Mouse (Mus musculus) lung, postnatal 36 days (tissue): ENCODE measurements around the gene Ppm1l.

ENCODE experiments used
- DNase-seq: peaks from one replicate; pipeline ENCODE4 v3.0.0; 2022; ENCODE audit warnings: mixed read lengths

Ppm1l gene

GRCm38 (mm10) chr3:69316391-69317195 lies at the start of gene Ppm1l:
Gene Ppm1l, plus strand, starts transcription at chr3:69316861.
- peak; percentile 92 for DNase-seq

- no peak for DNase-seq
Measured at GRCm38 (mm10) chr3:69271812-69272211, 44.8 kb upstream of the Ppm1l start.

- no peak for DNase-seq
Measured at GRCm38 (mm10) chr3:69274018-69274663, 42.5 kb upstream of the Ppm1l start.

DNA sequence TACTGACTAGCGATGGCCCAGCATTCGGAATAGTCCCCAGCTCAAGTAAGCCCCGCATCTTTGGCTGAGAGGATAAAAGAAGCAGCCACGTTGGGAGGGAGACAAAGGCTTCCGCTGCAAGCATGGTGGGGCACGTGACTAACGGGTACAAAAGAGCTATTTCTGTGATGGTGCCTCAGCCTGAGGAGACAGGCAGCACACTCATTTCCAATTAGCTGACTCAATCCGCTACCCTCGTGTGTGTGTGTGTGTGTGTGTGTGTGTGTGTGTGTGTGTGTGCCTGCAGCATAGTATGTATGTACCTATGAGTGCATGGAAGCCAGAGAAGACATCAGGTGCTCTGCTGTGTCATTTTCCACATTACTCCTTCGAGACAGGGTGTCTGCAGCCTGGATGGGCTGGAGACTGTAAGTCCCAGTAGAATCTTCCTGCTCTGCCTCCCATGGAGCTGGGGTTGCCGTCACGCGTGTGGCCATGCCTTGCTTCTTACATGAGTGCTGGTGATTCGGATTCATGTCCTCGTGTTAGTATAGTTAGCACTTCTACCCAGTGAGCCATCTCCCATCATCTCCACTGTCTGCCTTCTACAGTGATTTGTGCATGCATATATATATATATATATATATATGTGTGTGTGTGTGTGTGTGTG lies 41.9 kb upstream of the Ppm1l start:
- no peak for DNase-seq

DNA sequence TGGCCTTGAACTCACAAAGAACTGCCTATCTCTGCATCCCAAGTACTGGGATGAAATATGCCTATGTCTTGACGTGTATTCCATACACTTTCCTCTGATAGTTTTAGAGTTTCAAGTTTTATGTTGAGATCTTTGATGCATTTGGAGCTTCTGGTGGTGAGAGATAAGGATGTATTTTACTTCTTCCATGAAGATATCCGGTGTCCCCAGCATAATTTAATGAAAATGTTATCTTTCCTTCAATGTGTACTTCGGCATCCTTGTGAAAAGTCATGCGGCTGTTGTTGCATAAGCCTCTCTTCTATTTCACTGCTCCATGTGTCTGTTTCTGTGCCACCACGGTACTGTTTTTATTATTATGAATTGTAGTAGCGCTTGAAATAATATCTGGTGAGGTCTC lies 38.0 kb upstream of the Ppm1l start:
- no peak for DNase-seq

GRCm38 (mm10) chr3:69282406-69282805 lies 34.3 kb upstream of the Ppm1l start:
- DNase-seq, result no peak

- no peak for DNase-seq
Measured at GRCm38 (mm10) chr3:69283085-69283847, 33.4 kb upstream of the Ppm1l start.

- peak; percentile 18 for DNase-seq
Measured at GRCm38 (mm10) chr3:69289833-69290232, 26.8 kb upstream of the Ppm1l start.

GRCm38 (mm10) chr3:69290294-69290693 lies 26.4 kb upstream of the Ppm1l start:
- DNase-seq, result peak; percentile 64

DNA sequence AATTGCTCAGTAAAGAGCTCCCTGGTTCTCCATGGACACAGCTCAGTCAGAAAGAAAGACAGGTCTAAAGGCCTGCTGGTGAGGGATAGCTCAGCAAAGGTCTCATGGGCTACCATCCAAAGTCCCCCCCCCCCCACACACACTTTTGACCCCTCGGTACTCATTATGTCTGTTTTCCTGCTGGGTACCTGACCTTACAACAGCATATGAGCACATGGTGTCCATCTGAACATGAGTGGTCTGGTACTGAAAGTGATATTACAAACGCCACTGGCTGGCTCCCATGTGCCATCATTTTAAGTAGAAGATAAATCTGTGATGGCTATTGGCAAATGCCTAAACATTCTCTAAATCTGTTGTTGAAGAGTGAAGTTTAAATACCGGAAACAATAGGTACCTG lies 25.8 kb upstream of the Ppm1l start:
- DNase-seq, result no peak

DNA sequence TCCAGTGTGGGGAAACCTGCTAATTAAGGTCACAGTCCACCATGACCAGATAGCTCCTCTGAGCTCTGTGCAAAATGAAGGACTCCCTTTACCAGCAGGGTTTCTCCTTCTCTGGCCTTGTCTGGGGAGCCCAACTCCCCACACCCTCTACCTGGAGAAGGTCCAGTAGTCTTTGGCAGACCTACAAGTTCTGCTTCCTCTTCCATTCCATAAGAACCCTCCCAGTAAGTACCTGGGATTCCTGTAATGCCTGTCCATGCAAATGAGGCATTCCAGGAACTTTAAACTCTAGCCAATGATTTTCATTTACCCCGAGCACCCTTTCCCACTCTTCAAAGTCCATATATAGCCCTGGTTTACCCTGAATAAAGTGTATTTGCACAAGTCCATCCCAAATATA lies 24.0 kb upstream of the Ppm1l start:
- DNase-seq, result peak; percentile 70

- peak; percentile 24 for DNase-seq
Measured at GRCm38 (mm10) chr3:69296270-69296669, 20.4 kb upstream of the Ppm1l start.

GRCm38 (mm10) chr3:69300121-69300520 lies 16.5 kb upstream of the Ppm1l start:
- no peak for DNase-seq

- DNase-seq, result peak; percentile 9
Measured at GRCm38 (mm10) chr3:69315810-69316390, 761 bp upstream of the Ppm1l start.

DNA sequence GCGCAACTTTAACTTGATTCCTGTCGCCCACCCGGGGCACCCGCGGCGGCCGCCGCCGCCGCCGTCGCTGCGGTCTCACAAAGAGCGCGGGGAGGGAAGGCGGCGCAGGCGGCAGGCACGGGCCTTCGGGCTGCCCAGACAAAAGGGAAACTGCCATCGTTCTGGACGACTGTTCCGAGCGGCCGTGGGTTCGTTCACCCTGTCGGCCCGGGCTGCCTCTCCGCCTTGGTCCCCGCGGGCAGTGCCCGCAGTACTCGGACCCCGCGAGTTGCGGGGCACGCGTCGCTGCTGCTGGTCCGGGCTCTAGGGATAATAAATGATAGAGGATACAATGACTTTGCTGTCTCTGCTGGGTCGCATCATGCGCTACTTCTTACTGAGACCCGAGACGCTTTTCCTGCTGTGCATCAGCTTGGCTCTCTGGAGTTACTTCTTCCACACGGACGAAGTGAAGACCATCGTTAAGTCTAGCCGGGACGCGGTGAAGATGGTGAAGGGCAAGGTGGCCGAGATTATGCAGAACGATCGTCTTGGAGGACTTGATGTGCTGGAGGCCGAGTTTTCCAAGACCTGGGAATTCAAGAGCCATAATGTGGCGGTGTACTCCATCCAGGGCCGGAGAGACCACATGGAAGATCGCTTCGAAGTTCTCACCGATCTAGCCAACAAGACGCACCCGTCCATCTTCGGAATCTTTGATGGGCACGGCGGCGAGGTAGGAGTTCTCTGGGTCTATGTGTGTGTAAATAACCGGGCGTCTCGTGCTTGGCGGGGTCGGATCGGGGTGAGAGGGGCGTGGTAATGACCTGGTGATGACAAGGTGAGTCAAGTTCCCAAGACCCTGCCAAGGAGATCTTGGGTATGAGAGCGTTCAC lies 827 bp downstream of the Ppm1l start:
- DNase-seq, result peak; percentile 30

DNA sequence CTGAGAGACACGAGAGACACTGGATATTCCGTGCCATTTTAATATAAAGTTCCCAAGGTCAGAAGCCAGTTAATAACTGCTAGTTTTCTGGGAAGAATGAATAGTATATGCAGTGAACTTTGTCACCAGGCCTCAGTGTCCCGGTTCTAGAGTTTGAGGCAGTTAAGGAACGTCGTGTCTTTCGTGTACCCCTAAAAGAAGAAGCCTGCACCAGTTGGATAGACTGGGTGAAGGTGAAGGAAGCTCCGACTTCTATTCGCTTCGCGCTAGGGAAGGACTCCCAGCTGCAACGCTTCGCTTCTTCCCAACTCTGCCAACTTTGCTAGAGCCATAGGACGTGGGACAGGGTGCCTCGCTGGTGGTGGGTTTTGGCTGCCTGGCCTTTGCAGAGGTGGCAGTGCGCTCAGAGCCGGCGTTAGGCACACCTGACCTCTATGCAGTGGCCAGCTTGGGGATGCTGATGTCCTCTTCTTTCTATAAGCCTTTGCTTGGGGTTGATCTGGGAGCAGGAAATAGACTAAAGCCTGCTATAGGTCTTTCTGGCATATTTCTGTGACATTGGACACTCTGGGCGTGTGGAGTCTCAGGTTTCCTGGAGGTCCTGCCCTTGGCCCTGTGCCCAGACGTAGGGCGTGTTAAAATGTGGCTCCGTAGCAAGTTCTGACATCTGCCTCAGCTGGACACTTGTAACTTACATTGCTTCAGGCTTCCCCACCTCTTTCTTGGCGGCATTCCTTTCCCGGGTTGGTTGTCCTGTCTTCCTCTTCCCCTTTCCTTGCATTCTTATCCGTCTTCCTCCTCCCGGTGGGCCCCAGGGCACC lies 1.7 kb downstream of the Ppm1l start:
- DNase-seq, result peak; percentile 69

GRCm38 (mm10) chr3:69319061-69319720 lies 2.5 kb downstream of the Ppm1l start:
- no peak for DNase-seq

GRCm38 (mm10) chr3:69323982-69324381 lies 7.3 kb downstream of the Ppm1l start:
- DNase-seq, result no peak

- no peak for DNase-seq
Measured at GRCm38 (mm10) chr3:69329910-69330309, 13.2 kb downstream of the Ppm1l start.

DNA sequence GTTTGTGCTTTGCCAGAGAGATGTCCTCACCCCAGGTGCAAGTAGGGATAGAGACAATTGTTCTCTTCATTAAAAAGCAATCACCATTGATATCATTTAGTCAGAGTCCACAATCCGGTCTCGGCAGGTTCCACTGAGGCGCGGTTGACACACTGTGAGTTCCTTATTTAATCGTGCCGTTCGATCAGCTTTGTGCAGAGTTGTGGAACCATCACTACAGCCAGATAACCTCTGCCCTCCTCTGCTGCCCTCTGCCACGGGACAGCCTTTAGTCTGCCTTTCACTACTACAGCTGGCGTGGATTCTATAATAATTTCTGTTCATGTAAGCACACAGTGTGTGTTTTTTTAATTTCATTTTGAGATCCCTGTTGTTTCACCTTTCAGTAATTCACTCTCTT lies 17.2 kb downstream of the Ppm1l start:
- no peak for DNase-seq
